Mouse (Mus musculus): ENCODE measurements around the gene Oxsr1.

DNA sequence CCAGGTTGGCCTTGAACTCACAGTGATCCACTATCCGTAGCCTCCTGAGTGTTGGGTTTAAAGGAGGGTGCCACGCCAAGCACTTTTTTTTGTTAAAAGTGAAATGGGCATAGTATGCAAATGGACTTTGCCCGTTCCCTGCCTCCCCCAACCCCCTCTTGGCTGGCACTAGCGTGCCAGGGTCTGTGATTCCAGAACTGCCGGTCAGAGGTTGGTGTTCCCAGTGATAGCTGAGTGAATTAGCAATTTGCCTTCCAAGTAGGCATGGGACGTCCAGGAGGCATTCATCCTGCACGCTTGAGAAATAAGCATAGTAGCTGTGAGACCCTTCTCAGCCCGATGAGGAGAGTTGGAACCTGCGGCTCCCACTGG is 35.8 kb upstream of the Oxsr1 start:
- TF ChIP-seq CTCF (conservative IDR thresholded peaks at IDR 0.05; ENCODE audit: insufficient read depth, insufficient read length, low read depth, low read length) (no peak), POLR2A (IDR thresholded peaks at IDR 0.05; ENCODE audit: low read depth, low read length) (no peak)
